9 mouse cellular contexts compared by ENCODE assay signal in the genomic region with DNA sequence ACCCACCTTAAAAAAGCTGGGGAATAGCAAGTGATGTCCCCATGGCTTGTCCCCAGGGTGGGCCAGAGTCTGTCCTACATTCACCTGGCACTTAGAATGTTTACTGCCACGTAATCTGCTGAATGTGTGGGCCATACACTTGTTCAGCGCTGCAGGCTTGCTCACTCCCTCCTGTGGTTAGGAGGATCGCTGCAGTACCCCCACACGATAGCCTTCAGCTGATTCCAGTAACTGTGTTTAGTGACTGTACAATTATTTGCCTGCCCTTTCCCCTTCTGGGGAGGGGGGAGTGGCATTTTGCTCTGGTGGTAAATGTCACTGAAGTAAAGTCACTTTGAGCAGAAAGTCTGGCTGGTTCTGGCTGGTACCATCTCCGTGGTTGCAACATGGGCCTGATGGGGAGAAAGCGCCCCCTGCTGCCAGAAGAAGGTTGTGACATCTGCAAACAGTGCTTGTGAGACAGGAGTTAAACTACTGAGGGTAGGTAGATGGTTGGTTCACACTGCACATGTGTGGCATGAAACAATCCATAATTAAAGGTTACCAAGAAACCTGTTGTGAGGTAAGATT. TPM values are rescaled to one million over a fixed set of nuclear protein-coding genes. Genes with fewer than 3 reads are reported as not detected.
DNase-seq lines count a peak whose midpoint lies in the region; ATAC-seq and TF ChIP-seq lines count a peak whose summit lies in the region.
"Had no signal": no experiment of that assay in that cellular context is flagged by ENCODE, and none has a peak within 500 bp of the region (broad histone marks: within the 10 kb centered on the region; RNA-seq: fewer than 3 reads in every experiment).

No protein-coding gene starts in this region.

- peak; percentile 73; the same call in 1 of the 2 replicates for TF ChIP-seq CTCF in testis, adult 2 months (IDR thresholded peaks at IDR 0.05; ENCODE audit: control insufficient read depth, insufficient read depth, insufficient replicate concordance, low read depth, low read length)

- no peak overlapping the region for H3K4me3 ChIP-seq in intestine, embryonic 14.5 days (ENCODE audit: low read depth, low read length)
- H3K4me3 ChIP-seq in neural tube, embryonic 11.5 days (ENCODE audit: low read depth, low read length), result no peak overlapping the region
- no peak overlapping the region for H3K4me3 ChIP-seq in testis, adult 2 months (ENCODE audit: control insufficient read depth, low read depth, low read length)
- H3K4me3 ChIP-seq: lung, embryonic 15.5 days had no signal

- intact Hi-C loops in heart, postnatal 25 days (cut with DNase I), result loop anchor here (2.0 kb wide), 1 partner anchor 159 kb away; no protein-coding TSS in a partner anchor
- intact Hi-C loops in left cerebral cortex, postnatal 36 days (cut with DNase I), result loop anchor here (2.0 to 10.0 kb wide), 3 partner anchors 81 to 275 kb away; a partner anchor contains a TSS

- no peak for ATAC-seq in intestine, embryonic 14.5 days (replicated peaks; ENCODE audit: low FRiP score, low TSS enrichment, low read depth)
- ATAC-seq in neural tube, embryonic 11.5 days (ENCODE audit: insufficient read depth, low FRiP score, low TSS enrichment), result no peak

- 33% methylated on average over 6 of the region's 6 CpGs for WGBS in intestine, embryonic 14.5 days
- WGBS in neural tube, embryonic 11.5 days, result 39% methylated on average over 6 of the region's 6 CpGs

- no peaks in the 10 kb centered on the region for H3K36me3 ChIP-seq in intestine, embryonic 14.5 days (ENCODE audit: control insufficient read depth, insufficient read depth, low read length)
- no peaks in the 10 kb centered on the region for H3K36me3 ChIP-seq in neural tube, embryonic 11.5 days (ENCODE audit: control insufficient read depth, insufficient read depth, low read length)
- H3K36me3 ChIP-seq in testis, adult 2 months (ENCODE audit: control insufficient read depth, insufficient read depth, low read length), result no peaks in the 10 kb centered on the region
- H3K36me3 ChIP-seq: lung, embryonic 15.5 days had no signal

- no peaks in the 10 kb centered on the region for H3K9me3 ChIP-seq in intestine, embryonic 14.5 days (ENCODE audit: control insufficient read depth, low read length)
- no peaks in the 10 kb centered on the region for H3K9me3 ChIP-seq in neural tube, embryonic 11.5 days (ENCODE audit: control insufficient read depth, low read length)
- H3K9me3 ChIP-seq: lung, embryonic 15.5 days had no signal

- no peak for TF ChIP-seq POLR2A in testis, adult 2 months (IDR thresholded peaks at IDR 0.05; ENCODE audit: control insufficient read depth, low read depth, low read length)

- H3K9ac ChIP-seq in intestine, embryonic 14.5 days (ENCODE audit: low read length), result no peak overlapping the region
- H3K9ac ChIP-seq in neural tube, embryonic 11.5 days (ENCODE audit: low read length), result no peak overlapping the region
- H3K9ac ChIP-seq: lung, embryonic 15.5 days had no signal

- H3K27ac ChIP-seq in intestine, embryonic 14.5 days (ENCODE audit: low read depth), result no peak overlapping the region
- H3K27ac ChIP-seq in neural tube, embryonic 11.5 days (ENCODE audit: low read depth, low read length), result no peak overlapping the region
- no peak overlapping the region for H3K27ac ChIP-seq in testis, adult 2 months (ENCODE audit: control insufficient read depth, insufficient read depth, low read depth, low read length)
- H3K27ac ChIP-seq: lung, embryonic 15.5 days had no signal

- H3K4me1 ChIP-seq in intestine, embryonic 14.5 days (replicated peaks; ENCODE audit: control insufficient read depth, insufficient read depth, low read length), result no peaks in the 10 kb centered on the region
- no peaks in the 10 kb centered on the region for H3K4me1 ChIP-seq in neural tube, embryonic 11.5 days (ENCODE audit: control insufficient read depth, insufficient read depth, low read length)
- H3K4me1 ChIP-seq in testis, adult 2 months (ENCODE audit: control insufficient read depth, insufficient read depth, low read length), result no peaks in the 10 kb centered on the region
- H3K4me1 ChIP-seq: lung, embryonic 15.5 days had no signal

- no peak overlapping the region for H3K4me2 ChIP-seq in intestine, embryonic 14.5 days (ENCODE audit: low read length)
- no peak overlapping the region for H3K4me2 ChIP-seq in neural tube, embryonic 11.5 days (ENCODE audit: low read depth)
- H3K4me2 ChIP-seq: lung, embryonic 15.5 days had no signal

- H3K27me3 ChIP-seq in intestine, embryonic 14.5 days (replicated peaks; ENCODE audit: control insufficient read depth, insufficient read depth, low read length), result no peaks in the 10 kb centered on the region
- H3K27me3 ChIP-seq in neural tube, embryonic 11.5 days (ENCODE audit: control insufficient read depth, insufficient read depth, low read length), result no peaks in the 10 kb centered on the region
- H3K27me3 ChIP-seq in testis, adult 2 months (ENCODE audit: control insufficient read depth, insufficient read depth, low read length), result no peaks in the 10 kb centered on the region
- H3K27me3 ChIP-seq: lung, embryonic 15.5 days had no signal

- DNase-seq in heart, adult 8-10 months (ENCODE audit: low spot score), result peak; percentile 25
- no peak for DNase-seq in heart, postnatal 25 days (ENCODE audit: low spot score)
- peak; percentile 85 for DNase-seq in adrenal gland, postnatal 14 days
- DNase-seq in embryo, embryonic 9.5 days (ENCODE audit: extremely low spot score), result peak; percentile 71
- DNase-seq in intestine, embryonic 14.5 days (ENCODE audit: low spot score), result peak; percentile 83
- peak; percentile 83 to 87 for DNase-seq in left cerebral cortex, postnatal 36 days (ENCODE audit: low spot score in 2 of 2)
- peak; percentile 76 for DNase-seq in neural tube, embryonic 11.5 days (ENCODE audit: low spot score)

RNA-seq across cellular contexts. Expression of a gene that starts 24.2 kb away (rescaled TPM):
- total RNA-seq in heart, adult 8-10 months (2022), result under 1 TPM in 1 of 4 experiments, not detected in 3; 0.25 TPM
- not detected for total RNA-seq in heart, postnatal 25 days (2021)
- 0.19 and 0.98 TPM in 2 replicates for total RNA-seq in adrenal gland, postnatal 14 days (2021)
- not detected in 2 replicates for polyA plus RNA-seq in intestine, embryonic 14.5 days (2014; fragmentation: Nextera tagmentation; extraction: Ambion mirVana)
- 10 to 100 TPM; 25.8 to 54.0 TPM for total RNA-seq in left cerebral cortex, postnatal 36 days (2021)
- polyA plus RNA-seq in neural tube, embryonic 11.5 days (2014; fragmentation: Nextera tagmentation; extraction: Ambion mirVana), result 0.12 TPM in 2 replicates
- 5.2 and 6.0 TPM in 2 replicates for polyA plus RNA-seq in testis, adult 2 months (2012; rRNA removed)
- polyA plus RNA-seq: lung, embryonic 15.5 days had no signal

Comparison
In these comparisons a context has a peak if more than half of its experiments do, and no peak if none do; other contexts are left out.
1. RNA of a gene that starts 24.2 kb away (total RNA-seq): 25.8 to 54.0 TPM in left cerebral cortex, postnatal 36 days; 0.19 to 0.98 TPM in adrenal gland, postnatal 14 days, not detected in heart, postnatal 25 days and 0.25 TPM in heart, adult 8-10 months; every median in the first group is over 10 times any median in the second.